Mouse (Mus musculus) NIH3T3 (cell line): ENCODE measurements around the gene Acp5.

ENCODE experiments used
- DNase-seq: peaks from one replicate; pipeline ENCODE4 v3.0.0-alpha.2; 2012; ENCODE audit warnings: low read depth

Gene Acp5

DNA sequence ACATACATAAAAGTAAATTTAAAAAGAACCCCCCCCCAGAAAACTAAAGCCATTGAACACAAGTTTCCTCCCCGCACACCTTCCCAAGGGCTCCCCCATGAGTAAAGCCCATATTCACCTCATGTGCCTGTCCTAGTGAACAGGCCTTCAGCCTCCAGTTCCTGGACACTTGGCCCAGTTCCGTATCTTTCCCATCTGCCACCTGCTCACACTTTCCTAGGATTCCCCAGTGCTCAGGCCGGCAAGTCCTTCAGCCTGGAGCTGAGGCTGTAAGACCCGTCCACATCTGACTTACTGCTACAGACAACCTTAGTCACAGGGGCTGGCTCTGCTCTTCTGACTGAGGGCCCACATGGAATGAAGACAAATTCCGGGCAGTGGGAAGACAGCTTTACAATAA, 4.2 kb upstream of the Acp5 start:
- DNase-seq: no peak

DNA sequence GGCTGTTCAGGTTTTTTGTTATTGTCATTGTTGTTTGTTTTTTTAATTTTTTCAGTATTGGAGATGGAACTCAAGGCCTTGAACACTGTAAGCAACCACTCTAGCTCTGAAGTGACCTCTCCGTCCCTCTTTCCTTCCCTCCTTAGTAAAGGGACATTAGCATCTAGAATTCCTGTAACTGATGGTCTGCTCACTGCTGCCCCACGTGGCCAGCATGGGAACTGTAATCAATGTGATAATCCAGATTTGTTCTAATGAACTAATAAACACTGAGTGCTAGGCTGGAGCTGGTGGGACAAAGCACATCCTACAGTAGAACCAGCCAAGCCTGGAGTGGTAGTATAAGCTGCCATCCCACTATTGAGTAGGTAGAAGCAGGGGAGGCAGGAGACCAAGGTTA, 3.0 kb upstream of the Acp5 start:
- peak; percentile 55 for DNase-seq

DNA sequence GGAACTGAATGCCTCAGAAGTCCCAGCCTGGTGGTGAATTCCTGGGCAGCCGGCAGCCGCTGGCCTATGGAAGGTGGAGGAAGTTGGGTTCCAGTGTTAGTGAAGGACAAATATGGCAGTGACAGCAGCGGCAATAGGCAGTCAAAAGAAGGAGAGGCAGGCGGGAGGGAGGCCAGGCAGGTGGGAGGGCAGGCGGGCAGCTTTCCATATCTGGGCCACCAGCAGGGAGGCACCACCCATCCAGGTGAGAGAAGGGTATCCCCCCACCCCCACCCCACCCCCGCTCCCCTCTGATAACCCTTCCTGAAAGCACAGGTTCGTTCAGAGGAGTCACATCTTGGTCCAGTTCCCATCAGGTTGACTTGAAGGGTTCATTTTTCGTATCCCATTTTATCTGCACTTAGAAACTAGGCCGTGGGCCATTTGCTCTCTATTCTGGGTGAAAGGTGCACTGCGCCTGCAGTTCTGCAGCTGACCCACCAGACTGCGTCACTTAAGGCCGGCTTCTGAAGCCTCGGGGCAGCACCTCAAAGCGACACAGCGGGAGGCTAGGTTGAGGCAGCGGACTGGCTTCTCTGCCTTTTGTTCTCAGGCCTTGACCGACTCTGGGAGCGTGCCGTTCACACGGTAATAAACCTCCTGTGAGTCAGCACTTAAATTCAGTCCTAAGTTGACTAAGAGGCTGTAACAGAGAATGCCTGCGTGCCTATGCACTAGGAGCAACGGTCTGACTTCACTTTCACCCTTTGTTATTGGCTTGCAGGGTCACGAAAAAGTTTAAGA, 1.4 kb upstream of the Acp5 start:
- DNase-seq: peak; percentile 44

DNA sequence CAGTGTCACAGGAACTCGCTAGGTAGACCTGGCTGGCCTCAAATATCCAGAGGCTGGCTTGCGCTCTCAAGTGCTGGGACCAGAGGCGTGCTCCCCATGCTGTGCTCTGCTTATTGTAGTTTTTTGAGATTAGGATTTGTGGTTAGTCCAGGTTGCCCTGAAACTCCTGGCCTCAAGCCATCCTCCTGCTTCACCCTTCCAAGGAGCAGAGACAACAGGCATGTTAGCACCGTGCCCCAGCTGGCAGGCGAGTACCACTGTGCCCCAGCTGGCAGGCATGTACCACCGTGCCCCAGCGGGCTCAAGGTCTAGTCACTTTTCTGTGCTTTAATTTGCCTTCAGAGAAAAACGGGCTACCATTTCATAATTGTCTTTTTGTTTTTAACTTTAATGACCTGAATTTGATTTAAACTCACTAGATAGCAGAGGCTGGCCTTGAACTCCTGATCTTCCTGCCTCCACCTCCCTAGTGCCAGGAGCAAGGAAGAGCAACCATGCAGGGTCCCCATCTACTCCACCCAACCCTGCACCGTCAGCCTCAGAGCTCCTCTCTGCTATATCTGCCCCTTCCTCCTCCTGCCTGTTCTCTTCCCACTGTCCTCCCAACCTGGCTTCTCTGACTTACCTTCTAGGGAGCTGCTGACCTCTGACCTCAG, 395 bp downstream of the Acp5 start:
- DNase-seq: no peak

DNA sequence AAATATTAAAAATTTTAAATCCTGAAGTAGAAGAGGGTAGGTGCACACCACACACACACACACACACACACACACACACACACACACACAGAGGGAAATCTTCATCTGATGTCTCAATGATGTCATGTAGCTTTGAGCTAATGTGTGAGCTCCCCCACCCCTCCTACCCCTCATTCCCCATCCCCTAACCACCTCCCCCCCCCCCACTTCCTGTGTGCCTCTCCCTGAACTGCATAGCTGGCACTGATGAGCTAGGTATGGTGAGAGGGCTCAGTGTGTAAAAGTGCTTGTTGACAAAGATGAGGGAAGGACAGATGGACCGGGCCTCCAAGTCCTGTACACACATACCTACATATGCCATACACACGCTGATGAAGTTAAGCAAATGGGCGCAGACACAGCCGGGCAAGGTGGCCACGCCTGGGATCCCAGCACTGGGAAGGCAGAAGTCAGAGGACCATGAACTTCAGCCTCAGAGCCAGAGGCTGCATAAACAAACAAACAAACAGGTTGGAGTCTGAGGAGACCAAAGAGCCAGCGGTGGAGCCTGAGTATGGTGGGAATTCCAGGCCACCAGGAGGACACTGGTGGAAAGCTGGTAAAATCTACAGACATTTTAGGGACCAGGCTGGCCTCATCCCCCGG, 1.1 kb downstream of the Acp5 start:
- DNase-seq: no peak

DNA sequence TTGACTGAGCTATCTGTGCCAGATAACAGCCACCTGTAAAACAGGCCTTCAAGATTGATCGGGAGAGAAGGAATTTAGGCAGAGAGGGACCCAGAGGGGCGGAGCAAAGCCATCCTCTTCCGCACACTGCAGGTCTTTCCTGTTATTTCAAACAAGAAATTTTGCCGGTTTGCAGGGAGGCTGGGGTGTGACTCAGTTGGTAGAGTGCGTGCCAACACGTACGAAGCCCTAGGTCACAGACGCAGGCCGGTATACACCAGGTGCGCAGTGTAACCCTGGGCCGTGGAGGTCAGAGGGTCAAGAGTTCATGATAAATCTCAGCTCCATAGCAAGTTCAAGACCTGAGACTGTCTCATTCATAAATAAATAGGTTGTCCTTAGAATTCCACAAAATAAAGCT, 3.3 kb downstream of the Acp5 start:
- no peak for DNase-seq

DNA sequence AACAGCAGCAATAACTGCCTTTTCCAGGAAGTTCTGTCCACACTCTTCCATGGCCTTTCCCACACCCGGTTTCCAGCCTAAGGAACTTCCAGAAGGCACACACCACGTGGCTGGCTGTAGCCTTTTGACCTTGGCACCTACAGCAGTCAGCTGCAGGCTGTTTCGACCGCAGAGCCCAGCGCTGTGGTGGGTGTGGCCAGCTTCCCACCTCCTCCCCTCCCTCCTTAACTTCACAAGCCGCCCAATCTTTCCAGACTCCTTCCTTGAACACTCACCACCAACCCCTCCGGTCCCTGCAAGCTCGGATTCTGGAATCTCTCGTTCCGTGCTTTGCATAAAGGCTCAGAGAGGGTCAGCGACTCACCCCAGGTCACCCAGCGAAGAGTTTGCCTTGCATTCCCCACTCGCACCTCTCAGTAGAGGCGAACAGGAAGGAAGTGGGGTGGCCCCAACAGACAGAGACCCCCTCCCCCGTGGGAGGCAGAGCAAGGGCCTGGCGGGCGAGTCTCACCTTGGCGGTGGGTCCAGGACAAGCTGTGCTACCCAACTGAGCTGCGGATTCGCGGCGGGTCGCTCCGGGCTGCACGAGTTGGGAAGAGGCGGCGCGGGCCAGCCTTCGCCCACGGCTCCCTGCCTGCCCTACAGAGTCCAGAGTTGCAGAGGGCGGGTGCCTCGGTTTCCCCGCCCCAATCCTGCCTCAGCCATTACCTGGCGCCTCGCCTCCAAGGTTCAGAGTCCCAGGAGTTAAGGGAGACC, 4.1 kb downstream of the Acp5 start:
- DNase-seq: peak; percentile 14

DNA sequence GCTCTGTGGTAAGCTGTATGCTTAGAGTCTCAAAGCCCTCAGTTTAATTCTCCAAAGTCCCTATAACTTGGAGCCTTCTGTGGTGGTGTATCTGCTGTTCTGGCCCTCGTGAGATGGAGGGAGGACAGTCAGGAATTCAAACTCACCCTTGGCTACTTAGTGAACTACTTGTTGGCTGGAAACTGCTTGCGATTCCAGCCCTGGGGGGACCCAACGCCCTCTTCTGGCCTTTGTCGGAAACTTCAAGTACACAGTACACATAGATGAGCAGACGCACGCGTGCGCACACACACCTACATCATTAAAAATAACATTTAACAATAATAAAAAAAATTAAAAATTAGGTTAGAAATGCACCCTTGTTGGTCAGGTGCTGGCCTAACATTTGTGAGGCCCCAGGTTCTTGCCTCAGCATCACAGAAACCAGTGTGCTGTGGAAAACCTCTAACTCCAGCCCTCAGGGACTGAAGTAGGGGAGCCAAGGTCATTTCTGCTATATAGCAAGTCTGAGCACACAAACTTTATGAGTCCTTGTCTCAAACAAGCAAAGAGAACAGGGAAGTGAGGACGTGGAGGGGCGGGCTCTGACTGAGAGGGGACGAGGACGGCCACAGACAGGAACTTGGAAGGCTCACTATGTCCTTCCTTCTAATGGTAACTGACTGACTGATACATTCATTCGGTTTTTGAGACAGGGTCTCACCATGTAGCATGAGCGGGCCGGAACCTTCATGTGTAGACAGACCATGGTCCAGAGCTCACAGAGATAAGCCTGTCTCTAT, 10.1 kb downstream of the Acp5 start:
- DNase-seq: no peak

DNA sequence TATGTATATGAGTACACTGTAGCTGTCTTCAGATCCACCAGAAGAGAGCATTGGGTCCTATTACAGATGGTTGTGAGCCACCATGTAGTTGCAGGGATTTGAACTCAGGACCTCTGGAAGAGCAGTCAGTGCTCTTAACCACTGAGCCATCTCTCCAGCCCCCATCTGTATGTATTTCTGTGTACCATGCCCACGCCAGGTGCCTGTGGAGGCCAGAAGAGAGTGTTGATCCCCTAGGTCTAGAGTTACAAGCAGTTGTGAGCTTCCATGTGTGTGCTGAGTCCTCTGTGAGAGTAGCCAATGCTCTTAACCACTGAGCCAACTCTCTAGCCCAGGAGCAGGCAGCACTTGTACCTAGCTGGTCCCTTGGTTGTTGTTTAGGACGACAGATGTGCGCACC, 11.3 kb downstream of the Acp5 start:
- no peak for DNase-seq

DNA sequence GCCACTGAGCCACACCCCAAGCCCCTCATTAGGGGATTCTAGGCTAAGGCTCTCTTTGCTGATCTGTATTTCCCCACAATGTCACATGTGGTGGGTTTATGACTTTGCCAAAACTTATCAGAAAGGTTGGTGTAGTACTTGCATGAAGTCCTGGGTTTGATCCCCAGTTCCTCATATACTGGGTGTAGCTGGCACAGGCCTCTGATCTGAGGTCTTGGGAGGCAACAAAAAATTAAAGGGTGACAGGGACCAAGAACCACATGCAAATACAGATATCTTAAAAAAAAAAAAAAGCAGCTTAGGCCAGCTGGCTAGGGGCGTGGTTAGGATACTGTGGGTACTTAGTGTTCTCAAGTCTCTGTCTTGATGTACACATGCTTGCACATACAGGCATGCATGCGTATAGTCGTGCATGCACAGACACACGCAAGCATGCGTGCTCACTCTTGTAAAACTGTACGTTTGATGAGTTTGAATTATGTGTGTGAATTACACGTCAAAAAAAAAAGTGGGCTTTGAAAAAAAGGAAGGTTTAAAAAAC, 12.4 kb downstream of the Acp5 start:
- DNase-seq: no peak

DNA sequence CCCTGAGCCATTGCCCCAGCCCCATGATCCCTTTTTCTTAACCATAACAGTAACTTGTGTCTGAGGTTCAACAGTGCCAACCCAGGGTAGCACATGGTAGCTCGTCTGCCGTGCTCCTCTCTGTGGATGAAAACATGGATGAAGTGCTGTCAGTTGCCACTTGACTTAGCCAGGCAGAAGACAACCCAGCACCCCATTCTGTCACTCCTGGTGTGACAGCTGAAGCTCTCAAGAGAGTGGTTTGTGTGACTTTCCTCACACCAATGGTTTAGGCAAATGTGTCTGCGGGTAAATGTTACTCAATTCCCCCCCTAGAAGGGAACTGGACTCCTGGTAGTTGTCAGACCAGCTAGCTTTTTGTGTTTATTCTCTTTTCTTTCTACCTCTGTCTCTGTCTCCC, 13.5 kb downstream of the Acp5 start:
- no peak for DNase-seq

DNA sequence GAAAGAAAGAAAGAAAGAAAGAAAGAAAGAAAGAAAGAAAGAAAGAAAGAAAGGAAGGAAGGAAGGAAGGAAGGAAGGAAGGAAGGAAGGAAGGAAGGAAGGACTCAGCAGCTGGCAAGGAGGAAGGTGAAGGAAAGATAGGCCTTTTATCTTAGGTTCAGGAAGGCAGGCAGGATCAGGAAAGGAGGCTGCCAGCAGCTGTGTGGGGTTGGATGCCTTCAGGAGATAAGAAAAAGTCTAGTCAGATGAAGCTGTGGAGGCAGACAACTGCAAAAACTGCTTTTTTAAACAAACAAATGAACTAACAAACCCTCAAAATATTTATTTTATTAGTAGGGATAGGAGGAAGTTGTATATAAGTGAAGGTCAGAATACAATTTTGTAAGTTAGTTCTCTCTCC, 14.0 kb downstream of the Acp5 start:
- DNase-seq: no peak

DNA sequence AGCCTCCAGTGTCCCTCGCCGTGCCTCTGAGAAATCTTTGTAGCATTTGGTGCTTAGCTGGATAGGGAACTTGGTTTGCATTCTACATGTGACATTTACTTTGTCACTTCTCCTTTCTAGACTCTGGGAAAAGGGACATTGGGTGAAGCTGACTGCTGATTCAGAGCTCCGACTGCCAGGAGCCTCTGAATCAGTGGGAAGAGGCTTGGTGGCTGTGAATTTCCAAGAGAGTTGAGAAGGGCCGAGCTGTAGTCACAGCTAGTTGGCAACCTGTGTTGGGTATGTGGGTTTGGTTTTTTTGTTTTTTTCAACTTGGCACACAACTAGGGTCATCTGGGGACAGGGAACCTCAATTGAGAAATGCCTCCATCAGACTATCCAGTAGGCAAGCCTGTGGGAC, 16.0 kb downstream of the Acp5 start:
- DNase-seq: no peak

DNA sequence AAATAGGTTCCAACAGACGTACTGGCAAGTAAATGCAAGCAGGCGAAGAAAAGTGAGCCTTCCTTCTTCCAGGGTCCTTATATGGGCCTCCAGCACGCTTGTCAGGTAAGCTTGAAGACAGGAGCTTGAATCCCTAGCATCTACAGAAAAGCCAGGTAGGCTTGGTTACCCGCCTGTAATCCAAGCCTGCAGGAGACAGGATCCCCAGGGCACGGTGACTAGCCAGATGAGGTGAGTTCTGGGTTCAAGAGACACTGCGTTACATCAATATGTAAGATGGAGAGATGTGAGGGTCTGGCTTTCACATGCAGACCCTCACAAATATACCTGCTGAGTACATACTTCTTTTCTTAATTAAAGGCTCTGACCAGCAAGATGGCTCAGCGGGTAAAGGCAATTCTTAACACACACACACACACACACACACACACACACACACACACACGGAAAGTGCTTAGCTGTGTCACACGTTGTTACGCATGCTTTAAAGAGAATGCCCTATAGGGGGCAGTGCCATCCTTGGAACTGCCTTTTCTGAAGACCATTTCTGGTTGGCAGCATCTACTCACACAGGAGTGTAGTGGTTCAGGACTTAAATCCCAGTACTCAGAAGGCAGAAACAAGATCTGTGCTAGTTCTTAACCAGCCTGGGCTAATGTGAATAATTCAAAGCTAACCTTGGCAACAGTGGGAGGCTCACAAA, 17.6 kb downstream of the Acp5 start:
- DNase-seq: peak; percentile 83

DNA sequence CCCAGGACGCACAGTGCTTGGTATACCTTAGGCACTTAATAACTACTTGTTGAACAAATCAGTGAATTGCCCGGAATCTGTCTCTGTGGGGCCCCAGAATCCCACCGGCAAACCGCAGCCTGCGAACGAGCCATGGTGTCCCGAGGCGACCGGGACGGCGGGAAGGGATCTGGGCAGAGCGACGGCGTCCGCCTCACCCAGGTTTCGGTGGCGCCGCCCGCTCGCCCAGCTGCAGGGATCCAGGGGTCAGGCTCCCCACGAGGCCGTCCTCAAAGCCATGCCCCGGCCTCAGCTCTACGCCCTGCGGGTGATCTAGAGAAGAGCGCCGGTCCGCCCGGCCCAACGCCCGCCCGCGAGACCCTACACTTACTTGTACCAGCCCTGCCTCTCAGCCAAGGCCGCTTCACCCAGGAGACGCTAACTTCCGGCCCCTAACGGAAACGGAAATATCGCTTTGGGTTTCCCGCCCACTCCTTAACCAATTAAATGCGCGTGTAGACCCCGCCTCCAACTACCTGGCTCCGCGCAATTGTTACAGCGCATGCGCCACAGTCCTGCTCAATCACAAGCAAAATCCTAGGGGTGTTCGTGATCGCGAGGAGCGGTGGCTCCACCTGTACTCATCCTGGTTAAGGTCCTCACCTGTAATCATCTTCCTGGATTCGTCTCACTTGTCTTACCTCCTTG, 18.6 kb downstream of the Acp5 start, which contains the start of gene Elof1:
Gene Elof1 (minus strand): TSS at position 433 of the 687 bp plus-strand sequence.
- peak; percentile 96 for DNase-seq

DNA sequence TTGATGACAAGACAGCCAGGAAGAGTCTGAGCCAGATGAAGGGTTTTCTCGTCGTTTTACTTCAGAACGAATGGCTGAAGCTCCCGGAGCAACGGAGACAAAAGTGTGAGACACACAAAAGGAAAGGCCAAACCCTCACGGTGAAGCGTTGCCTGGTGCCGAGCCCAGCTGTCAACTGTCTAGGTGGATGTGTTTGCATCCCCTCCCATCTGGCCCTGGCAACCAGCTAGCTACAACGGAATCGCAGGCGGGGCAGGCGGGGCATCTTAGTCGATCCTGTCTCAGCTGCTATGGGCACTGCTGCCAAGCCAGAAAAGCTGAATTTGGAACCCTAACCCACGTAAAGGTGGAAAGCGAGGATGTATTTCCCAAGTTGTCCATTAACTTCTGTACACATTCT, 19.4 kb downstream of the Acp5 start:
- DNase-seq: no peak

DNA sequence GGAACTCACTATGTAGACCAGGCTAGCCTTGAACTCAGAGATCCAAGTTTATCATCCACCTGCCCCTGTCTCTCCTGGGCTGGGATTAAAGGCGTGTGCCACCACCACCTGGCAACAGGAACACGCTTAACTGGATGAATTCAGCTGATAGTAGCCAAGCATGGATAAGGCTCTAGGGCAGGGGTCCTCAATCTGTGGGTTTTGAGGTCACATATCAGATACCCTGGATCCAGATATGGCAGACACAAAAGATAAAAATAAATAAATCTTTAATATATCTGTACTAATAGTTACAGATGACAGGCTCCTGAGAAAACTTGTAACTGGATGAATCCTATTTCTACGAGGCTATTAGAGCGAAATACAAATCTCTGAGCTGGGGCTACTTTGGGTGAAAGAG, 19.9 kb downstream of the Acp5 start:
- DNase-seq: no peak

DNA sequence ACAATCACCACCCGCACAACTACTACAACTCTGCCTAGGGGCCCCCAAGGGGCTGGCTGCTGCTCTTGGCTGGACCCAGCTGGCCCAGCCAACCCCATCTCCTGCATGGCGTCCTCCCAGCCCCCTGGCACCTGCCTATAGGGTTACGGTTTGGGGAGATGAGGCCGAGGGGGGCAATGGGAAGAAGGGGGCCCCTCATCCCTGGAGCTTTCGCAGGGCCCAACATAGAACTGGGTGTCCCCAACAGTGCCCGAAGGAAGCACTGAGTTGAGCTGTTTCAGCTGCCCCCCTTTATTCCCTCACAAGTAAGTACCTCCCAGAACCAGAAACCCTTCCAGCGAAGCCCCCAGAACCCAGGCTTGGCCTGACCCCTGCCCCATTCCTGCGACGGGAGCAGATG, 27.3 kb downstream of the Acp5 start:
- DNase-seq: no peak

DNA sequence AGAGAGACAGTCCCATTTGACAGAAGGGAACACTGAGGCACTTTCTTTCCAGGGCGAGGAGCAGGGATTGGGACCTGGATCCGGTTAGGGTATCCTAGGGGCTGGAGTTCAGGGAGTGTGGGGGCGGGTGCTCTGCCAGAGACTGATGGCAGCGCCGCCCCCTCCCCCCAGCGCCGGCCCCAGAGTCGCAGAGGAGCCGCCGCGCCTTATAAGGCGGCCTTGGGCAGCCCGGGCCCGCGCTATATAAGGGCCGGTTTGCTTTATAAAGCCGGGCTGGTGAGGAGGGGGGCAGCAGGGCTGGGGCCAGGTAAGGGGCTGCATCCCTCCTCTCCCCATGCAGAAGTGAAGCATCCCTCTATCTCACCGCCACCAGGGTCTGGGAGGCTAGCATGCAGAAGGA, 35.6 kb downstream of the Acp5 start:
- no peak for DNase-seq

DNA sequence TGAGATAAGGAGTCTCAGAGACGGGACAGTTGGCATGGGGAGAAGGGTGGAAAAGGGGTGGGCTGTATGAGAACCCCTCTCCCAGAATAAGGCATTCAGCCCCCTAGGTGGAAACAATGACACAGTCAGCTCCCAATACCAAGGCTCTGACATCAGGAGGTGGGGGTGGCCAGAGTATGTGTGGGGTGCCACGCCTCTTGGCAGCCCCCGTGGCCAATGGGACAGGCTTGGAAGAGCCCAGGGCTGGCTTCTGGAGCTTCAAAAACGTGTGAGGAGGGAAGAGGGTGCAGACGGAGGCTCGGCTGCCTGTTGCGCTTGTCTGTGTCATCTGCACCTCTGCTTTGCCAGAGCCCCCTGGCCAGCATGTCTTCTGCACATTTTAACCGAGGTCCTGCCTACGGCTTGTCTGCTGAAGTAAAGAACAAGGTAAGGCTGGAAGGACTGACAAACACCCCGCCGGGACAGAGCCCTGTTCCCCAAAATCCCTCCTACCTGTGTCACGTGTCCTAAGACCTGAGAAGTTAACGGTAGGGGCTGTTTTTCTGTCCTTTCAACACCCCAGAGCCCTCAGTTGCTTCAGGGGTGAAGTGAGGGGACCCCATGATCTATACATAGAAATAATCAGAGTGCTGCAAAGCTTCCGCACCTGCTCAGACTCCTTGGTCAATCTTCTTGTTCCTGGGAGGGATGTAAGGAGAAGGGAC, 36.4 kb downstream of the Acp5 start, which contains the start of gene Cnn1:
Gene Cnn1 (plus strand): TSS at position 224 of the 704 bp plus-strand sequence.
- peak; percentile 67 for DNase-seq
